Mouse (Mus musculus) lung, postnatal 0 days (tissue): ENCODE results near the gene Sgk2.

Source experiments
- CTCF ChIP-seq: IDR thresholded peaks from 2 replicates; pipeline ENCODE4 v1.5.1; 2016; ENCODE audit warnings: antibody characterized with exemption, mild to moderate bottlenecking
- EP300 ChIP-seq: IDR thresholded peaks from 2 replicates; pipeline ENCODE4 v1.6.1; 2016; ENCODE audit warnings: antibody characterized with exemption, mild to moderate bottlenecking, control low read depth

DNA sequence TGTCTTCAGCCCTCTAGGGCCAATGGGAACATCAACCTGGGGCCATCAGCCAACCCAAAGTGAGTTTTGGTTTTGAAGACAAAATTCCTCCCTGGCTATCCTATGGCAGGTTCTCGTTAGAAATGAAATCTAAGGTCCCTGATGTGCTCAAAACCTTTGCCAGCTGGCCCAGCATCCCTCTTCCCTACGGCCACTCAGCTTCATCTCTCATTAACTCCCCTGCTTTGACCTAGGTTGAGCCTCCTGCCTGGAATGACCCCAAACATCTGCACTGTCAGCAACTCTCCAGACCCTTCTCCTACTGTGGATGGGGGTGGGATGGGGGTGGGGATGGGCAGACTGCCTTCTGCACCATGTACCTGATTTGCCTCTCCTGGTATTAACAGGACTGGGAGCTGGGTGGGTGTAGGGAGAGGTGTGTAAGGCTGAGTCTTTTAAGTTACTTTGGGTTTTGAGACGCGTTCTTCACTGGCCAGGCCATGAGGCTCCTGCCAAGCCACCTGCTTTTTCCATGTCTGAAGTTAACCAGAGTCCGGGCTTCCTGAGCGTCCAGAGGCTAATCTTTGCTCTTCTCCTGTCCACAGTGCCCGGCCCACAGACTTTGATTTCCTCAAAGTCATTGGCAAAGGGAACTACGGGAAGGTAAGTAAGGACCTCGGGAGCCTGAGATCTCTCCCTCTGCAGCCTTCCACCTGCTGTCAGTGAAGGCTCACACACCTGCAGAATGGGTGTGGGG is 6.9 kb downstream of the Sgk2 start:
- TF ChIP-seq CTCF (no peak), EP300 (no peak)
